Mouse (Mus musculus) E14TG2a.4 (cell line): ENCODE measurements at regions not wholly inside any gene's neighbourhood (a gene's known extent, or its start where the extent isn't known, plus 50 kb on each side); places are given as distances from the start of the nearest gene placed in this dataset.
"Not testable (repeated sequence)": the region's sequence is repeated elsewhere in the genome, so short reads cannot be mapped to it uniquely, and the experiment has no call there.

Source experiments
- H3K27me3 ChIP-seq: 2 replicates; pipeline ENCODE4 v1.6.1; 2014; ENCODE audit warnings: low read length, control low read depth; ENCODE audit not compliant: insufficient read depth
- H3K36me3 ChIP-seq: 2 replicates; pipeline ENCODE4 v1.6.1; 2014; ENCODE audit warnings: low read length, control low read depth; ENCODE audit not compliant: insufficient read depth
- H3K4me1 ChIP-seq: replicated peaks from 2 replicates; pipeline ENCODE4 v1.6.1; 2014; ENCODE audit warnings: low read depth, low read length, control low read depth
- H3K4me3 ChIP-seq: replicated peaks from 2 replicates; pipeline ENCODE4 v1.5.1; 2014; ENCODE audit warnings: mild to moderate bottlenecking, low read length
- H3K9me3 ChIP-seq: 2 replicates; pipeline ENCODE4 v1.6.1; 2014; ENCODE audit warnings: low read length, control low read depth
- CTCF ChIP-seq: conservative IDR thresholded peaks from 2 replicates; pipeline ENCODE4 v1.5.1; 2014; ENCODE audit warnings: low read length
- NANOG ChIP-seq: IDR thresholded peaks from 2 replicates; pipeline ENCODE4 v1.6.1; 2014; ENCODE audit warnings: borderline replicate concordance, low read length, mixed read lengths
- POU5F1 ChIP-seq: IDR thresholded peaks from 2 replicates; pipeline ENCODE4 v1.6.1; 2014; ENCODE audit warnings: low read length, borderline replicate concordance

DNA sequence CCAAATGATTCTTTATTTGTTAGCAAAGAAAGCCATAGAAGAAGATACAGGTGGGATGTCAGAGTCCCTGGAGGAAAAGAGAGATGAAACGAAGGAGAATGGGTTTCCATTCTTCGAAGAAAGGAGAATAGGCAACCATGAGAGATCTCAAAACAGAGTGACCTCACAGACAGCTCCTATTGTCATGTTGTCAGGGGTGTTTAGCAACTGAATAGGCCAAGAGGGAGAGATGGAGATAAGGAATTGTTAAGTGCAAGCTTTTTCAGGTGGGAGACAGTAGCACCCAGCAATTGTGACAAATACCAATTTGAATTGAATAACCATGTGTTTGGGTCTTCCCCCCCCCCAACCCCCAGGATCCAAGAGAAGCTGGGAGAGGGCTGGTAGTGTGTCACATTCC, 1121.0 kb upstream of the 1700015G11Rik start:
- TF ChIP-seq NANOG (peak; percentile 68), CTCF (no peak)
- Histone ChIP-seq H3K9me3 (peaks cover 3% of the 10 kb centered on the region; the same call in 1 of the 2 replicates), H3K27me3 (no peaks in the 10 kb centered on the region), H3K36me3 (no peaks in the 10 kb centered on the region), H3K4me1 (no peaks in the 10 kb centered on the region), H3K4me3 (no peak overlapping the region)

DNA sequence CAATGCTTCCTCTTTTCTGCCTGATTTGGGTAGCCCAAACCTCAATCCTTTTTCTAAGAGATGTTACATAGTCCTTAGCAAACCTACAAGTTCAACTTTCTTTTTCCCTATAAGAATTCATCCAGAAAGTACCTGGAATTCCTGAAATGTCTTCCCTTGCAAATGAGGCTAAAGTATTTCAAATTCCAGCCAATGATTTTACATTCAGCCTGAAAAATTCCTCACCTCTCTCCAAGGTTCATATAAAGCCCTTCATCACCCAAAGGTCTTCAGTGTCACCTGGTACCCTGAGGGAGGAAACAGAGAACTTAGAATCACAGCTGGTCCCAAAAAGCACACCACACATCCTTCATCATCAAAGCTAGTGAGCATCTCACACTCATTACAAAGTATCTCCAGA, 1102.1 kb upstream of the 1700015G11Rik start:
- Histone ChIP-seq H3K4me3 (no peak overlapping the region), H3K36me3 (no peaks in the 10 kb centered on the region)
- TF ChIP-seq POU5F1 (no peak), NANOG (no peak)

DNA sequence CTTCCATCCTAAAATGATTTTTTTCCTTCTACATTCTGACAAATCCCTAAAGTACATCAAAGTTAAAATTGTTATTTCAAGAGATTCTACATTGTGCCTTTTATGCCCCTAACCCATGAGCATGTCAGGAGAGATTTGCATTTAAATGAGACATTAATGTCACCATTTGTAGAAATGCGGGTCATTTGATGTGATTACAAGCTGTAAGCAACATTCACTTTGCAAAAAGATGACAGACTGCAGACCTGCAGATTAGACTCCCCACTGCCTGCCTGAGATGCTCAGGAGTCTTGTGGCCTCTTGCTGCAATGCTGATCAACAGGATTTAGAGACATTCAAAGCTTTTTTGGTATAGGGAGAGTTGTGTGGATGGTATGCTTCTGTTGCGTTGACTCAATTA, 1100.3 kb upstream of the 1700015G11Rik start:
- Histone ChIP-seq H3K36me3 (no peaks in the 10 kb centered on the region), H3K27me3 (no peaks in the 10 kb centered on the region), H3K4me3 (no peak overlapping the region), H3K9me3 (no peaks in the 10 kb centered on the region), H3K4me1 (peaks cover 10% of the 10 kb centered on the region)
- TF ChIP-seq CTCF (no peak), NANOG (0 out of 2 replicates have a peak, but pooled peaks have one; percentile 8)

More for the DNA sequence above, 1102.1 kb upstream of the 1700015G11Rik start:
- peaks cover 14% of the 10 kb centered on the region for H3K9me3 ChIP-seq
- H3K4me1 ChIP-seq: peaks cover 10% of the 10 kb centered on the region
- H3K27me3 ChIP-seq: no peaks in the 10 kb centered on the region

DNA sequence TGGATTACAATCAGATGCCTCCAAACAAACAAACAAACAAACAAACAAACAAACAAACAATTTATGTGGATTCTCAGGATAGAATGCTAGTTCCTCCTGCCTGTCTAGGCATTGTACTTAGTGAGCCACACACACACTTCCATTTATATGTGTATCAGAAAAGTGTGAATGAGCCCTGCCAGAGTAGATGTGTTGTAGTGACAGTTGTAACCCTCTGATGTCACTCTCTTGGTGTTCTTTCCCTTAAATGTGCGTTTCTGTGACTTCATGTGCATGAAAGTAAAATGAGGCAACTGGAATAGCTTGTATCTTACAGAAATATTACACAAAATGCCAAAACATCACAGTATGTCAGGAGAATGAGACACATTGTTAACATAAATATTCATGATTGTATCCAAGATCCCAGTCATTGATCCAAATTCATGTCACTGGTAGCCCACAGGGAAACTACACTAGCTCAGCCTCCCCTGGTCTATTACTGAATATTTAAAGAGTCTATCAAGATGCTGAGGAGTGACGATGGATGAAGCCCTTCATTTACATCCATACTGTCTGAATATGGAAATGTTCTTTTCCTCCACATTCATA, 1093.8 kb upstream of the 1700015G11Rik start:
- TF ChIP-seq POU5F1: no peak
- TF ChIP-seq NANOG: no peak
- no peak for TF ChIP-seq CTCF
- no peaks in the 10 kb centered on the region for H3K36me3 ChIP-seq
- no peaks in the 10 kb centered on the region for H3K27me3 ChIP-seq
- H3K9me3 ChIP-seq: no peaks in the 10 kb centered on the region
- peaks cover 24% of the 10 kb centered on the region for H3K4me1 ChIP-seq
- H3K4me3 ChIP-seq: no peak overlapping the region

DNA sequence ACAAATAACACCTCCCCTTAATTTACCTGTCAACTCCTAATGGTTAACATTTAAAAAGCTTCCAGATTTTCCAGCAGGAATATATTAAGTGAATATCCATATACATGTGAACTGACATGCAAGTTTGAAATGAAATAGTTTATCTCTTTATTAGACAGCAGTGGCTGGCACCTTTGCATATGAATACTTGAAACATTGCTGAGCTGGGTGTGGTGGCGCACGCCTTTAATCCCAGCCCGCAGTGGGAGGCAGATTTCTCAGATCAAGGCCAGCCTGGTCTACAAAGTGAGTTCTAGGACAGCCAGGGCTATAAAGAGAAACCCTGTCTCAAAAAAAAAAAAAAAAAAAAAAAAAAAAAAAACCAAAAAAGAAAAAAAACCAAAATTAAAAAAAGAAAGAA, 1092.1 kb upstream of the 1700015G11Rik start:
- Histone ChIP-seq H3K4me1 (peaks cover 24% of the 10 kb centered on the region), H3K36me3 (no peaks in the 10 kb centered on the region), H3K27me3 (no peaks in the 10 kb centered on the region), H3K9me3 (no peaks in the 10 kb centered on the region), H3K4me3 (no peak overlapping the region)
- TF ChIP-seq POU5F1: peak; percentile 67; the same call in 1 of the 2 replicates
- no peak for TF ChIP-seq CTCF
- TF ChIP-seq NANOG: no peak

DNA sequence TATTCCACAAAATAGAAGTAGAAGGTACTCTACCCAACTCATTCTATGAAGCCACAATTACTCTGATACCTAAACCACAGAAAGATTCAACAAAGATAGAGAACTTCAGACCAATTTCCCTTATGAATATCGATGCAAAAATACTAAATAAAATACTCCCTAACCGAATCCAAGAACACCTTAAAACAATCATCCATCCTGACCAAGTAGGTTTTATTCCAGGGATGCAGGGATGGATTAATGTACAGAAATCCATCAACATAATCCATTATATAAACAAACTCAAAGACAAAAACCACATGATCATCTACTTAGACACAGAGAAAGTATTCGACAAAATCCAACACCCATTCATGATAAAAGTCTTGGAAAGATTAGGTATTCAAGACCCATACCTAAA, 1070.3 kb upstream of the 1700015G11Rik start:
- not testable (repeated sequence) for H3K27me3 ChIP-seq, H3K4me3 ChIP-seq, H3K4me1 ChIP-seq, H3K36me3 ChIP-seq, H3K9me3 ChIP-seq

DNA sequence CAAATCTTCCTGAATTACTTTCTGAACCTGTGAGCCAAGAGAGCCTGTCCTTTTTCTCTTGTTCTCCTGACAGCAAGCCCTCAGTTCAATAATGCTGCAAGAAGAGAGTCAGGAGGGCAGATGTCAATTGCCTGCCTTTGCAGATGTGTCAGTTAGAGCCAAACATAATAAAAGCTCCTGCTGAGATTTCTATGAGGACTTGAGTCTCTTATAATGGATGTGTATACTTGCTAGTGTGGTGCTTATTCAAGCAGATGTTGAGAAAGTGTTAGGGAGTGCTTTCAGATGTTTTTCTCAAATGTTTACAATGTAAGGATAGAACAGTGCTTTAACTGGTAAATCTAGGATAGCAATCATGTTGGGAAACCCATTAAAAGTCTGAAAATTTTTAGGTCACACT, 1055.1 kb upstream of the 1700015G11Rik start:
- Histone ChIP-seq H3K4me1 (no peaks in the 10 kb centered on the region), H3K27me3 (no peaks in the 10 kb centered on the region), H3K36me3 (no peaks in the 10 kb centered on the region), H3K4me3 (no peak overlapping the region), H3K9me3 (peaks cover 27% of the 10 kb centered on the region)
- TF ChIP-seq NANOG (no peak), POU5F1 (no peak), CTCF (no peak)
